Mouse (Mus musculus): ENCODE measurements around the gene Erich3.

- TF ChIP-seq CTCF (IDR thresholded peaks at IDR 0.05; ENCODE audit: extremely low read depth, insufficient read length, insufficient replicate concordance, low read depth, low read length), result no peak
- TF ChIP-seq POLR2A (IDR thresholded peaks at IDR 0.05; ENCODE audit: low read depth, low read length), result no peak
Measured at GRCm38 (mm10) chr3:154647443-154647780, 16.2 kb upstream of the Erich3 start.
